Mouse (Mus musculus) MEL (cell line): ENCODE results near the gene Ints7. TPM values are rescaled to one million over a fixed set of nuclear protein-coding genes. Genes with fewer than 3 reads are reported as not detected.

ENCODE experiments used
- DNase-seq: peaks from one replicate; pipeline ENCODE4 v3.0.0; 2011; ENCODE audit warnings: low read depth, low spot score
- H3K27ac ChIP-seq: 2 replicates; pipeline ENCODE4 v1.5.1; 2012; ENCODE audit warnings: low read depth, mild to moderate bottlenecking, control low read depth, low read length, moderate library complexity; ENCODE audit not compliant: control insufficient read depth
- H3K27me3 ChIP-seq, 2 experiments: fragments of 150-350 bp in 1 of 2; sonication (generic) in 1 of 2; 2 replicates each; pipeline ENCODE4 v1.6.1; 2012; ENCODE audit warnings: low read length in 2 of 2, mild to moderate bottlenecking in 2 of 2, improper control_type of control experiment in 1 of 2, moderate library complexity in 1 of 2; ENCODE audit not compliant: insufficient read depth in 2 of 2, control insufficient read depth in 1 of 2
- H3K36me3 ChIP-seq, 2 experiments: 2 replicates each; pipeline ENCODE4 v1.6.1; 2012 to 2014; ENCODE audit warnings: low read length in 2 of 2, improper control_type of control experiment in 1 of 2, inconsistent platforms in 1 of 2, mild to moderate bottlenecking in 1 of 2; ENCODE audit not compliant: insufficient read depth in 2 of 2, control insufficient read depth in 1 of 2
- H3K4me1 ChIP-seq, 2 experiments: fragments of 150-350 bp in 1 of 2; sonication (generic) in 1 of 2; 2 replicates each; pipeline ENCODE4 v1.6.1; 2012; ENCODE audit warnings: low read length in 2 of 2, improper control_type of control experiment in 1 of 2, mild to moderate bottlenecking in 1 of 2; ENCODE audit not compliant: insufficient read depth in 2 of 2, control insufficient read depth in 1 of 2
- H3K4me3 ChIP-seq, 2 experiments: fragments of 150-350 bp in 1 of 2; sonication (generic) in 1 of 2; 2 replicates each; pipeline ENCODE4 v1.5.1; 2012; ENCODE audit warnings: low read depth in 2 of 2, low read length in 2 of 2, mild to moderate bottlenecking in 2 of 2, moderate library complexity in 2 of 2, control low read depth in 1 of 2, improper control_type of control experiment in 1 of 2; ENCODE audit not compliant: control insufficient read depth in 1 of 2, insufficient read depth in 1 of 2
- H3K79me2 ChIP-seq: 2 replicates; pipeline ENCODE4 v1.6.1; 2012; ENCODE audit warnings: mild to moderate bottlenecking, low read length, moderate library complexity; ENCODE audit not compliant: control insufficient read depth, poor library complexity, insufficient read depth
- H3K9ac ChIP-seq: 2 replicates; pipeline ENCODE4 v1.6.1; 2012; ENCODE audit warnings: low read depth, mild to moderate bottlenecking, control low read depth, low read length, moderate library complexity; ENCODE audit not compliant: control insufficient read depth, poor library complexity, severe bottlenecking
- H3K9me3 ChIP-seq: fragments of 150-350 bp; sonication (generic); replicated peaks from 2 replicates; pipeline ENCODE4 v1.6.1; 2012; ENCODE audit warnings: mild to moderate bottlenecking, low read length, improper control_type of control experiment, moderate library complexity; ENCODE audit not compliant: insufficient read depth
- CTCF ChIP-seq, 3 experiments: IDR thresholded peaks in 2 of 3; conservative IDR thresholded peaks in 1 of 3; 2 replicates each; pipeline ENCODE4 v1.5.1; 2011 to 2012; ENCODE audit warnings: low read length in 3 of 3, low read depth in 2 of 3, mild to moderate bottlenecking in 2 of 3, improper control_type of control experiment in 1 of 3, inconsistent platforms in 1 of 3, mixed read lengths in 1 of 3, moderate library complexity in 1 of 3; ENCODE audit not compliant: control insufficient read depth in 1 of 3, insufficient read depth in 1 of 3, poor library complexity in 1 of 3, severe bottlenecking in 1 of 3
- E2F4 ChIP-seq: IDR thresholded peaks from 2 replicates; pipeline ENCODE4 v1.6.1; 2011; ENCODE audit warnings: low read depth, low read length, improper control_type of control experiment, borderline replicate concordance
- ELF1 ChIP-seq: IDR thresholded peaks from 2 replicates; pipeline ENCODE4 v1.6.1; 2014; ENCODE audit warnings: low read depth, mild to moderate bottlenecking, inconsistent platforms, low read length, improper control_type of control experiment, moderate library complexity
- EP300 ChIP-seq, 2 experiments: IDR thresholded peaks; 2 replicates each; pipeline ENCODE4 v1.6.1; 2011; ENCODE audit warnings: improper control_type of control experiment in 2 of 2, low read length in 2 of 2, low read depth in 1 of 2, mild to moderate bottlenecking in 1 of 2
- GABPA ChIP-seq: IDR thresholded peaks from 2 replicates; pipeline ENCODE4 v1.6.1; 2012; ENCODE audit warnings: low read depth, mild to moderate bottlenecking, inconsistent platforms, low read length, improper control_type of control experiment, moderate library complexity
- JUND ChIP-seq: IDR thresholded peaks from 2 replicates; pipeline ENCODE4 v1.6.1; 2011; ENCODE audit warnings: low read depth, mild to moderate bottlenecking, improper control_type of control experiment, low read length
- KAT2A ChIP-seq: conservative IDR thresholded peaks from 2 replicates; pipeline ENCODE4 v1.6.1; 2012; ENCODE audit warnings: low read depth, low read length, improper control_type of control experiment, inconsistent platforms
- MAFK ChIP-seq: IDR thresholded peaks from 2 replicates; pipeline ENCODE4 v1.6.1; 2011; ENCODE audit warnings: low read depth, mild to moderate bottlenecking, low read length, improper control_type of control experiment, borderline replicate concordance
- MAZ ChIP-seq: IDR thresholded peaks from 2 replicates; pipeline ENCODE4 v1.6.1; 2012; ENCODE audit warnings: low read depth, mild to moderate bottlenecking, inconsistent platforms, low read length, improper control_type of control experiment
- MXI1 ChIP-seq: IDR thresholded peaks from 2 replicates; pipeline ENCODE4 v1.6.1; 2011; ENCODE audit warnings: mild to moderate bottlenecking, low read depth, low read length, improper control_type of control experiment
- MYB ChIP-seq: IDR thresholded peaks from 2 replicates; pipeline ENCODE4 v1.6.1; 2011; ENCODE audit warnings: mild to moderate bottlenecking, low read depth, low read length, improper control_type of control experiment
- MYC ChIP-seq: IDR thresholded peaks from 2 replicates; pipeline ENCODE4 v1.6.1; 2011; ENCODE audit warnings: low read depth, mild to moderate bottlenecking, low read length, improper control_type of control experiment, moderate library complexity
- POLR2A ChIP-seq, 2 experiments: IDR thresholded peaks; 2 replicates each; pipeline ENCODE4 v1.6.1; 2011 to 2012; ENCODE audit warnings: low read length in 2 of 2, mild to moderate bottlenecking in 2 of 2, control low read depth in 1 of 2, improper control_type of control experiment in 1 of 2, low read depth in 1 of 2, moderate library complexity in 1 of 2; ENCODE audit not compliant: control insufficient read depth in 1 of 2, insufficient read depth in 1 of 2, poor library complexity in 1 of 2
- RAD21 ChIP-seq: IDR thresholded peaks from 2 replicates; pipeline ENCODE4 v1.6.1; 2011; ENCODE audit warnings: mild to moderate bottlenecking, low read depth, low read length, improper control_type of control experiment
- SMC3 ChIP-seq: IDR thresholded peaks from 2 replicates; pipeline ENCODE4 v1.6.1; 2011; ENCODE audit warnings: low read depth, low read length, improper control_type of control experiment
- TAL1 ChIP-seq: IDR thresholded peaks from 2 replicates; pipeline ENCODE4 v1.6.1; 2012; ENCODE audit warnings: mild to moderate bottlenecking, inconsistent platforms, low read length, moderate library complexity, mixed read lengths
- TBP ChIP-seq: IDR thresholded peaks from 2 replicates; pipeline ENCODE4 v1.8.0; 2011; ENCODE audit warnings: low read depth, low read length, improper control_type of control experiment
- UBTF ChIP-seq: IDR thresholded peaks from 2 replicates; pipeline ENCODE4 v1.6.1; 2012; ENCODE audit warnings: low read depth, mild to moderate bottlenecking, inconsistent platforms, low read length, improper control_type of control experiment, moderate library complexity, borderline replicate concordance; ENCODE audit not compliant: insufficient read depth
- USF1 ChIP-seq: IDR thresholded peaks from 2 replicates; pipeline ENCODE4 v1.6.1; 2014; ENCODE audit warnings: low read depth, mild to moderate bottlenecking, inconsistent platforms, low read length, improper control_type of control experiment, moderate library complexity
- ZKSCAN1 ChIP-seq: IDR thresholded peaks from 2 replicates; pipeline ENCODE4 v1.6.1; 2012; ENCODE audit warnings: low read depth, mild to moderate bottlenecking, inconsistent platforms, low read length, improper control_type of control experiment, moderate library complexity
- ZNF384 ChIP-seq: IDR thresholded peaks from 2 replicates; pipeline ENCODE4 v1.6.1; 2012; ENCODE audit warnings: low read depth, mild to moderate bottlenecking, inconsistent platforms, low read length, improper control_type of control experiment
- polyA plus RNA-seq, 2 experiments: library from polyadenylated mRNA; stranded (reverse) in 1 of 2; unstranded in 1 of 2; fragments of >175 nt in 1 of 2; fragments of >200 nt in 1 of 2; gene quantifications; 2 replicates each; pipeline versions ENCODE4 v1.2.1 to v1.2.4; 2012; ENCODE audit warnings: low replicate concordance in 2 of 2, low read depth in 1 of 2; ENCODE audit not compliant: insufficient read length in 2 of 2, insufficient read depth in 1 of 2, missing spikeins in 1 of 2
- total RNA-seq: library from RNA; depleted of rRNA; stranded (reverse); fragments of 300-350 nt; gene quantifications from 2 replicates; pipeline ENCODE4 v1.2.3, GENCODE M21; 2012

Gene Ints7
- total and polyA plus RNA-seq, 3 experiments = 44.2 to 84.5 (median 83.5) TPM

DNA sequence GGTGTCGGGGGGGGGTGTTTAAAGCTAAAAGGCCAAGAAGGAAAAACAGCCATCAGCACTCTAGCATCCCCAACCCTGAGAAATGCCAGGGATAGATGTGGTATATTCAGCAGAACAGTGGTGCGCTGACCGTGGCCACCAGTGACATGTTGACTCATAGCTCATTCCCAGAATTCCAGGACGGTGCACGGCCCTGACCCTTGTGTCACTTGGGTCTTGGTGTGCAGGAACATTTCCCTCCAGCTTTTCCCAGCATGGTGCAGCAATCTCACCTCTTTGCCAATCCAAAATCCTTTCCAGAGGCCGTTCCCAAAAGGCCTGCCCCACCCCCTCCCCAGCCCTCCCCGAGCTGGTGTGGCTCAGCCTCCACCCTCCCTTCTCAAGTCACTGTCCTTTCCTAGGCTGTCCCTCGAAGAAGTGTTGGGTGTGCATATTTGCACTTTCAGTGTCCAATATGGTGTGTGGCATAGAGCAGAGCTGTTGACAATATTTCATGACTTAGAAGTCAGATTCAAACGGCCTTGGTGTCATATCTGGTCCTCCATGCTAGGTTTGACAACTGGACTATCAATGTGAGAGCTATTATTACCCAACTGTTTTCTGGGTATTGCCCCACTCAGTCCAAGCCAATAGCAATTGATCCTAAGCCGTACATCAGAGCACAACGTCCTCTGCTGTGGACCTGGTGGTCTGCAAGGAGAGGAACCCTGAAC lies 53.2 kb downstream of the Ints7 start:
- H3K27me3 ChIP-seq = no peaks in the 10 kb centered on the region
- no peak overlapping the region for H3K27ac ChIP-seq
- no peaks in the 10 kb centered on the region for H3K9me3 ChIP-seq
- no peak overlapping the region for H3K4me3 ChIP-seq
- H3K79me2 ChIP-seq = no peaks in the 10 kb centered on the region
- H3K4me1 ChIP-seq = no peaks in the 10 kb centered on the region
- no peak overlapping the region for H3K9ac ChIP-seq
- DNase-seq = no peak
- TF ChIP-seq ELF1 = no peak
- no peak for TF ChIP-seq MYB
- no peaks in the 10 kb centered on the region for H3K36me3 ChIP-seq

DNA sequence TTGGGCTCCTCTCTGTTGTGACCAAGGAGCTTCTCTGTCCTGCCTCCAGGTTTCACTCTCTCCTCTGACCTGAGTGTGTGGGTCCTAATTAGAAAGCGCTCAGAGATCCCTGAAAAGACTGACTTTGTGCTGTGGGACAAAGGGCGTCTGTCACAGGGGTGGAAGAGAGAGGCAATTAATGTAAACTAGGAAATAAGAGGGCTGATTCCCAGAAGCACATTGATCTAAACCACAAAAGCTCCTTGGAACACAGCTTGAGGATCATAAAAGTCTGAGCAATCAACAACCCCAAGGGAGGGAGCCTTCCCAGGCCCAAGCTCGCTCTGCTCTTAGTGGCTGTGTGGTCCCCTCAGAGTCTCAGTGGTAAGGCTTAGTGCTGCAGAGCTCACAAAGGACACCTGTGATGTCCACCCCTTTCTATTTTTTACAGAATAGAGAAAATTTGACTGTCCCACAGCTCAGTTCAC lies 53.8 kb downstream of the Ints7 start:
- Histone ChIP-seq H3K79me2 (no peaks in the 10 kb centered on the region), H3K9me3 (no peaks in the 10 kb centered on the region), H3K4me3 (no peak overlapping the region), H3K9ac (no peak overlapping the region), H3K36me3 (no peaks in the 10 kb centered on the region), H3K4me1 (no peaks in the 10 kb centered on the region), H3K27ac (no peak overlapping the region), H3K27me3 (no peaks in the 10 kb centered on the region)
- DNase-seq = no peak
- no peak for TF ChIP-seq CTCF (IDR thresholded peaks at IDR 0.05 in 2 of 3, conservative IDR thresholded peaks at IDR 0.05 in 1 of 3; ENCODE audit: control insufficient read depth in 1 of 3, insufficient read depth in 1 of 3, low read depth in 2 of 3, low read length in 3 of 3, poor library complexity in 1 of 3, severe bottlenecking in 1 of 3)
- no peak for TF ChIP-seq ZKSCAN1
- no peak for TF ChIP-seq GABPA
- no peak for TF ChIP-seq EP300 (IDR thresholded peaks at IDR 0.05; ENCODE audit: low read depth in 1 of 2, low read length in 2 of 2)
- TF ChIP-seq POLR2A (IDR thresholded peaks at IDR 0.05; ENCODE audit: control insufficient read depth in 1 of 2, insufficient read depth in 1 of 2, low read depth in 1 of 2, low read length in 2 of 2, poor library complexity in 1 of 2) = no peak
- no peak for TF ChIP-seq MXI1
- TF ChIP-seq TBP = no peak
- no peak for TF ChIP-seq SMC3
- TF ChIP-seq ELF1 = no peak
- TF ChIP-seq MYC = no peak

GRCm38 (mm10) chr1:191632511-191633095 lies 57.2 kb downstream of the Ints7 start:
- H3K27ac ChIP-seq = no peak overlapping the region
- TF ChIP-seq TAL1 (no peak), KAT2A (no peak), MYB (no peak), MAZ (no peak), USF1 (no peak), RAD21 (no peak), JUND (no peak), ZNF384 (no peak), MXI1 (no peak), GABPA (no peak), ELF1 (no peak), ZKSCAN1 (no peak), MAFK (no peak), E2F4 (no peak), SMC3 (no peak), UBTF (no peak)
- no peaks in the 10 kb centered on the region for H3K79me2 ChIP-seq
- no peak overlapping the region for H3K9ac ChIP-seq
- peaks cover 0 to 3% of the 10 kb centered on the region in 2 experiments; a peak in 1 of 4 replicates for H3K27me3 ChIP-seq
- DNase-seq = no peak
- no peaks in the 10 kb centered on the region for H3K4me1 ChIP-seq
- no peaks in the 10 kb centered on the region for H3K9me3 ChIP-seq
- H3K36me3 ChIP-seq = no peaks in the 10 kb centered on the region
- H3K4me3 ChIP-seq = no peak overlapping the region
